Mouse (Mus musculus) cerebral cortex, adult 2 months (tissue): ENCODE results near the gene Gm17455.

ENCODE experiments used
- WGBS: fragments of 180-500 bp; shearing (Covaris S2); methylation state at CpG from one replicate; pipeline ENCODE4 v1.1.7; 2018; 5-methylcytosine and 5-hydroxymethylcytosine counted together

Gene Gm17455

GRCm38 (mm10) chr10:60399449-60399848, at the start of gene Gm17455:
Gm17455 (plus strand) TSS chr10:60399726.
- 74% methylated on average over 7 of the region's 7 CpGs for WGBS

- WGBS, result 56% methylated on average over 5 of the region's 5 CpGs
Measured at GRCm38 (mm10) chr10:60350077-60350804, 49.3 kb upstream of the Gm17455 start.

GRCm38 (mm10) chr10:60350805-60351167, 48.7 kb upstream of the Gm17455 start:
- WGBS, result 45% methylated on average over 3 of the region's 3 CpGs

GRCm38 (mm10) chr10:60351248-60351647, 48.3 kb upstream of the Gm17455 start:
- 53% methylated on average over 3 of the region's 3 CpGs for WGBS

GRCm38 (mm10) chr10:60351761-60352455, 47.6 kb upstream of the Gm17455 start:
- 49% methylated on average over 7 of the region's 7 CpGs for WGBS

- WGBS, result 68% methylated on average over 5 of the region's 5 CpGs
Measured at GRCm38 (mm10) chr10:60353241-60354002, 46.1 kb upstream of the Gm17455 start.

- 96% methylated on average over 4 of the region's 4 CpGs for WGBS
Measured at GRCm38 (mm10) chr10:60354003-60354325, 45.6 kb upstream of the Gm17455 start.

GRCm38 (mm10) chr10:60354881-60355677, 44.4 kb upstream of the Gm17455 start:
- 70% methylated on average over 11 of the region's 11 CpGs for WGBS

GRCm38 (mm10) chr10:60357441-60357840, 42.1 kb upstream of the Gm17455 start:
- 76% methylated on average over 4 of the region's 4 CpGs for WGBS

GRCm38 (mm10) chr10:60357901-60358300, 41.6 kb upstream of the Gm17455 start:
- 96% methylated on average over 14 of the region's 14 CpGs for WGBS

- 74% methylated on average over 4 of the region's 4 CpGs for WGBS
Measured at GRCm38 (mm10) chr10:60358776-60359175, 40.8 kb upstream of the Gm17455 start.

- WGBS, result 58% methylated on average over 12 of the region's 12 CpGs
Measured at GRCm38 (mm10) chr10:60361615-60362309, 37.8 kb upstream of the Gm17455 start.

- WGBS, result 59% methylated on average over 2 of the region's 2 CpGs
Measured at GRCm38 (mm10) chr10:60362310-60362628, 37.3 kb upstream of the Gm17455 start.

GRCm38 (mm10) chr10:60363426-60363825, 36.1 kb upstream of the Gm17455 start:
- WGBS, result 74% methylated on average over 6 of the region's 6 CpGs

GRCm38 (mm10) chr10:60367145-60367544, 32.4 kb upstream of the Gm17455 start:
- 83% methylated on average over 2 of the region's 2 CpGs for WGBS

GRCm38 (mm10) chr10:60367904-60368303, 31.6 kb upstream of the Gm17455 start:
- 73% methylated on average over 4 of the region's 4 CpGs for WGBS

GRCm38 (mm10) chr10:60369405-60369804, 30.1 kb upstream of the Gm17455 start:
- WGBS, result 89% methylated on average over 6 of the region's 6 CpGs

- WGBS, result 40% methylated on average over 2 of the region's 2 CpGs
Measured at GRCm38 (mm10) chr10:60370098-60370497, 29.4 kb upstream of the Gm17455 start.

- WGBS, result 76% methylated on average over 5 of the region's 5 CpGs
Measured at GRCm38 (mm10) chr10:60370601-60371061, 28.9 kb upstream of the Gm17455 start.

- 67% methylated on average over 5 of the region's 5 CpGs for WGBS
Measured at GRCm38 (mm10) chr10:60371596-60372386, 27.7 kb upstream of the Gm17455 start.
